Mouse (Mus musculus) midbrain, embryonic 10.5 days (tissue): ENCODE data around the gene Klhl12. TPM values are rescaled to one million over a fixed set of nuclear protein-coding genes. Genes with fewer than 3 reads are reported as not detected.
"Not testable (repeated sequence)": the region's sequence is repeated elsewhere in the genome, so short reads cannot be mapped to it uniquely, and the experiment has no call there.

Experiments
- DNase-seq: peaks from one replicate; pipeline ENCODE4 v3.0.0-alpha.2; 2017; ENCODE audit warnings: low spot score
- H3K27ac ChIP-seq: fragments of 300-500 bp; sonication (generic); replicated peaks from 2 replicates; pipeline ENCODE4 v1.5.1; 2016; ENCODE audit warnings: mild to moderate bottlenecking
- H3K27me3 ChIP-seq: fragments of 300-500 bp; sonication (generic); 2 replicates; pipeline ENCODE4 v1.6.1; 2016; ENCODE audit warnings: low read depth, mild to moderate bottlenecking; ENCODE audit not compliant: poor library complexity, severe bottlenecking
- H3K36me3 ChIP-seq: fragments of 300-500 bp; sonication (generic); 2 replicates; pipeline ENCODE4 v1.6.1; 2016; ENCODE audit warnings: mild to moderate bottlenecking, moderate library complexity
- H3K4me1 ChIP-seq: fragments of 300-500 bp; sonication (generic); 2 replicates; pipeline ENCODE4 v1.6.1; 2016
- H3K4me3 ChIP-seq: fragments of 300-500 bp; sonication (generic); 2 replicates; pipeline ENCODE4 v1.5.1; 2016; ENCODE audit warnings: mild to moderate bottlenecking, moderate library complexity
- H3K9me3 ChIP-seq: fragments of 300-500 bp; sonication (generic); replicated peaks from 2 replicates; pipeline ENCODE4 v1.6.1; 2016; ENCODE audit warnings: mild to moderate bottlenecking
- WGBS: fragments of 180-500 bp; shearing (Covaris S2); methylation state at CpG from one replicate; pipeline ENCODE4 v1.1.7; 2016; 5-methylcytosine and 5-hydroxymethylcytosine counted together
- polyA plus RNA-seq: library from polyadenylated mRNA; unstranded; fragments of >200 nt; fragmentation: Nextera tagmentation; extraction: Ambion mirVana; gene quantifications from 2 replicates; pipeline ENCODE4 v1.2.1, GENCODE M21; 2016

Klhl12 gene
- polyA plus RNA-seq, 1 experiment from 2014 or later = 34.8 TPM

DNA sequence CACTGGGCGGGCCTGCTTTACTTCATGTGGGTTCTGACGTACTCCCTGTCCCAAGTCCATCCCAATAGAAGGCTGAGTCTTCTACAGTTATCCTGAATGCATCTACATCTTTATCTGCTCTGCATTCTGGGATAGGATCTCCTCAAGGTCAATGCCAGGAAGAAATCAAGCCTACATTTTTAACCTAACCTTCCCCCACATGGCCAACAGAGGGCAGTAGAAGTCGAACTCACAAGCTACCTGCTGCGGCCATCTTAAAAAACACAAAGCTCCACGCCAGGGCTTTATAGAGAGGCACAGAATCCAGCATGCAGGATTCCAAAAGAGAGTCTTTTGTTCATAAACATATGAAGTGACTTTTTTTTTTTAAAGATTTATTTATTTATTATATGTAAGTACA, 69.1 kb downstream of the Klhl12 start:
- H3K36me3 ChIP-seq = no peaks in the 10 kb centered on the region
- H3K27ac ChIP-seq = no peak overlapping the region
- WGBS = 74% methylated on average over 5 of the region's 5 CpGs
- DNase-seq = no peak
- no peak overlapping the region for H3K4me3 ChIP-seq
- no peaks in the 10 kb centered on the region for H3K4me1 ChIP-seq
- H3K9me3 ChIP-seq = no peaks in the 10 kb centered on the region
- H3K27me3 ChIP-seq = no peaks in the 10 kb centered on the region

DNA sequence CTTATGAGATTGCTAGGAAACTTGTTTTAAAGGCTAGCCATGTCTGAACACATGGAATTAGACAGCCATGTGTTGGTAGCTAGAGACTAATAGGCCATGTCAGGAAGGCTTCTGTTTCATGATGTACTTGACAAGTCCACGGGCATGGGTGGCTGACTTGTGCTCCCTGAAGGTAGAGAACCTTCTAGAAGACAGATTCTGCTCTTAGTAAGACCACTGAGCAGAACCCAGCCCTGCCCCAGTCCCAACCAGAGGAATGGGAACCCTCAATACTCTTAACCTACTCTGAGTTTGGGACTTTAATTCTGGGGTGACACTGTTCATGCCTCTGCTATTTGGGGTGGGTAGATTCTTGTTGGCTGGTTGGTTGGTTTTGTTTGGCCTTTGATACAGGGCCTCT, 69.7 kb downstream of the Klhl12 start:
- no peak for DNase-seq
- Histone ChIP-seq H3K27me3 (no peaks in the 10 kb centered on the region), H3K4me1 (no peaks in the 10 kb centered on the region), H3K27ac (no peak overlapping the region), H3K36me3 (no peaks in the 10 kb centered on the region), H3K4me3 (no peak overlapping the region), H3K9me3 (no peaks in the 10 kb centered on the region)
- 83% methylated on average over 1 of the region's 1 CpGs for WGBS

GRCm38 (mm10) chr1:134526752-134527151, 71.4 kb downstream of the Klhl12 start:
- WGBS = 83% methylated on average over 6 of the region's 6 CpGs
- no peak for DNase-seq
- H3K4me1 ChIP-seq = no peaks in the 10 kb centered on the region
- no peak overlapping the region for H3K27ac ChIP-seq
- no peak overlapping the region for H3K4me3 ChIP-seq
- no peaks in the 10 kb centered on the region for H3K36me3 ChIP-seq
- H3K9me3 ChIP-seq = no peaks in the 10 kb centered on the region
- no peaks in the 10 kb centered on the region for H3K27me3 ChIP-seq

DNA sequence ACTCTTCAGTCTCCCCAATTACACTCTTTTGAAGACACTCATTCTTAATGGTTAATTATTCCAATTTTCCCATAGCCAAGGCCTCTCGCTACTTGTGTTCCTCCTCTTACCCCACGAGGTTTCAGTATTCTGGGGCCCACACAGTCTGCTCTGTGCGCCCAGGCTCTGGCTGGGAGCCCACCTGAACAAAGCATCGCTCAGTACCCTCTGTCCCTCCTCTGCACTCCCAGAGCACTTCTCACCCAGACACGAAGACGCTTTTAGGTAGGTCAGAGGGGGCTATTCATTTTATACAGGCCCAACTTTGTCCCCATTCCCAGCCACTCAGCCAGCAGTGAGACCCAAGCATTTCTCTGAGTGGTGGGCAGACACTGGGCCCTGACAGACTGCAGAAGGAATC, 75.3 kb downstream of the Klhl12 start:
- Histone ChIP-seq H3K27ac (no peak overlapping the region), H3K4me3 (no peak overlapping the region), H3K4me1 (no peaks in the 10 kb centered on the region), H3K36me3 (no peaks in the 10 kb centered on the region), H3K9me3 (no peaks in the 10 kb centered on the region), H3K27me3 (no peaks in the 10 kb centered on the region)
- DNase-seq = no peak
- 89% methylated on average over 6 of the region's 6 CpGs for WGBS

- H3K27ac ChIP-seq, DNase-seq, H3K9me3 ChIP-seq, H3K4me3 ChIP-seq, H3K27me3 ChIP-seq, H3K36me3 ChIP-seq, H3K4me1 ChIP-seq: not testable (repeated sequence)
- 92% methylated on average over 10 of the region's 10 CpGs for WGBS
Observed at GRCm38 (mm10) chr1:134533710-134534109, 78.4 kb downstream of the Klhl12 start.

- no peak overlapping the region for H3K4me3 ChIP-seq
- DNase-seq = no peak
- H3K27me3 ChIP-seq = no peaks in the 10 kb centered on the region
- H3K4me1 ChIP-seq = 0 out of 2 replicates have a peak, but pooled peaks cover 4% of the 10 kb centered on the region
- H3K9me3 ChIP-seq = no peaks in the 10 kb centered on the region
- 91% methylated on average over 1 of the region's 1 CpGs for WGBS
- H3K27ac ChIP-seq = no peak overlapping the region
- no peaks in the 10 kb centered on the region for H3K36me3 ChIP-seq
Observed at GRCm38 (mm10) chr1:134535054-134535453, 79.7 kb downstream of the Klhl12 start.

DNA sequence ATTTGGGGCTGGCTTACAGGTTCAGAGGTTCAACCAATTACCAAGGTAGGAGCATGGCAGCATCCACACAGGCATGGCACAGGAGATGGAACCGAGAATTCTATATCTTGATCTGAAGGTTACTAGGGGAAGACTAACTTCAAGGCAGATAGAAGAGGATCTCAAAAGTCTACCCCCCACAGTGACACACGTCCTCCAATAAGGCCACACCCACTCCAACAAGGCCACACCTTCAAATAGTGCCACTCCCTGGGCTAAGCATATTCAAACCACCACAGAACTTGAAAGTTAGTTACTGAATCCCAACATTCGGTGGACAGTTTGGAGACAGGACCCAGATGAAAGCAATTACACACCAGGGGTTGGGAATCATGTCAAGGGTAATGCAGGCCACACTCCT, 80.2 kb downstream of the Klhl12 start:
- Histone ChIP-seq H3K4me3 (no peak overlapping the region), H3K4me1 (0 out of 2 replicates have a peak, but pooled peaks cover 4% of the 10 kb centered on the region), H3K36me3 (no peaks in the 10 kb centered on the region), H3K27me3 (no peaks in the 10 kb centered on the region), H3K9me3 (no peaks in the 10 kb centered on the region), H3K27ac (no peak overlapping the region)
- DNase-seq = no peak
- 67% methylated on average over 3 of the region's 3 CpGs for WGBS

DNA sequence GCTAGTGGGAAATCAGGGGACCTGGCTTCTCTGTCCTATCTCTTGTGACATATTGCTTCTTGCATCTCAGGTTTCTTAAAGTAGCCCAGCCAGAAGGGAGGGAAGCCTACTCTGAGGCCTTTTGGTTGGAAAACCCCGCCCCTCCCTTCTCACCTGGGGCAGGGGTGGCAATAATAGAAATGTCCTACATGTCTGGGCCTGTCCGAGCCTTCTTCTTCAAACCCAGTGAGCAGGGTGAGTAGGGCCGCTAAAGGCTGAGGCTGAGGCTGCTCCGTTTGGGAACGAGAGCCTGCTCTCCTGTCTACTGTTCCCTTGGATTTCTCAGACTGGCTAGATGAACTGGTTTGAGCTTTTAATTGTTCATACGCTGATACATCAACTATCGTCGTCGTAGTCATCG, 85.3 kb downstream of the Klhl12 start:
- no peak for DNase-seq
- 0 out of 2 replicates have a peak, but pooled peaks cover 4% of the 10 kb centered on the region for H3K4me1 ChIP-seq
- H3K27ac ChIP-seq = no peak overlapping the region
- no peaks in the 10 kb centered on the region for H3K36me3 ChIP-seq
- WGBS = 87% methylated on average over 10 of the region's 10 CpGs
- H3K27me3 ChIP-seq = no peaks in the 10 kb centered on the region
- H3K9me3 ChIP-seq = peaks cover 9% of the 10 kb centered on the region; the same call in 1 of the 2 replicates
- H3K4me3 ChIP-seq = no peak overlapping the region

Other genes starting within 250 kb of the Klhl12 start
- 0.14 and 0.17 TPM in 2 replicates for gene Adora1, start 220.1 kb upstream of the Klhl12 start, polyA plus RNA-seq
- gene Myog, start 165.5 kb upstream of the Klhl12 start, polyA plus RNA-seq = 0.07 TPM in 1 of 2 replicates, not detected in the other
- gene Ppfia4, start 122.6 kb upstream of the Klhl12 start, polyA plus RNA-seq = 2.0 and 3.5 TPM in 2 replicates
- 122 and 128 TPM in 2 replicates for gene Tmem183a, start 93.6 kb upstream of the Klhl12 start, polyA plus RNA-seq
- gene 4933406M09Rik, start 69.6 kb upstream of the Klhl12 start, polyA plus RNA-seq = not detected in 2 replicates
- gene Cyb5r1, start 50.0 kb upstream of the Klhl12 start, polyA plus RNA-seq = 24.5 and 27.9 TPM in 2 replicates
- gene Adipor1, start 40.2 kb upstream of the Klhl12 start, polyA plus RNA-seq = 74.3 and 75.7 TPM in 2 replicates
- gene Rabif, start 39.1 kb downstream of the Klhl12 start, polyA plus RNA-seq = 44.4 and 44.8 TPM in 2 replicates
- gene Mgat4e, start 94.2 kb downstream of the Klhl12 start, polyA plus RNA-seq = not detected in 2 replicates
- 60.9 and 69.2 TPM in 2 replicates for gene Kdm5b, start 104.6 kb downstream of the Klhl12 start, polyA plus RNA-seq
- gene Syt2, start 191.1 kb downstream of the Klhl12 start, polyA plus RNA-seq = 2.7 TPM in 2 replicates